Mouse (Mus musculus): ENCODE data around the gene Olfr699. TPM values are rescaled to one million over a fixed set of nuclear protein-coding genes. Genes with fewer than 3 reads are reported as not detected.

Gene Olfr699
- not detected in 2 replicates for total RNA-seq (2012; rRNA removed)
- not detected for polyA plus RNA-seq (2012; ENCODE audit: insufficient read depth in 1 of 2, insufficient read length in 2 of 2, low read depth in 1 of 2, low replicate concordance in 2 of 2, missing spikeins in 1 of 2)

DNA sequence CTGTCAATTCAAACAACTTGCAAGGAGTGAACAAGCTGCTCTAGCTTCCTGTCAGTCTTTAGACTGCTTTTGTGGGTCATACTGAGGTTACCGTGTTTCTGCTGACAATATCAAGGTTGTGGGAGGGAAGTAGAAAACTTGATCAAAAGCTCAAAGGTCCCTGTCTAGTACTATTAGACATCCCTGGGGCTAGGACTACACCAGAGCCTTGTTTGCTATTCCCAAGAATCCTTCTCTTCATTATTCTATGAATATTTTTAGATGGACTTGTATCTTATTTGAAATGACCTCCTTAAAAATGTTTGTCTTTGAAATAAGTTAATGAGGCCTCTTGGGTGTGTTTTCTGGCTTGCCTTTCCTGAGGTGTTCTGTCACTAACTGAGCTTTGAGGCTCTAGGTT, at the start of gene Olfr699:
Gene Olfr699, minus strand, starts transcription at position 101 of the 400 bp plus-strand sequence.
- H3K36me3 ChIP-seq (ENCODE audit: control insufficient read depth in 1 of 2, insufficient read depth in 2 of 2, low read length in 2 of 2): no peaks in the 10 kb centered on the region
- no peak for DNase-seq (ENCODE audit: low read depth, low spot score)
- TF ChIP-seq RAD21 (IDR thresholded peaks at IDR 0.05; ENCODE audit: low read depth, low read length): no peak
- no peak for TF ChIP-seq KAT2A (conservative IDR thresholded peaks at IDR 0.05; ENCODE audit: low read depth, low read length)
- TF ChIP-seq SIN3A (IDR thresholded peaks at IDR 0.05; ENCODE audit: low read length): no peak
- no peak for TF ChIP-seq ZNF384 (IDR thresholded peaks at IDR 0.05; ENCODE audit: low read depth, low read length)
- TF ChIP-seq MXI1 (IDR thresholded peaks at IDR 0.05; ENCODE audit: low read depth, low read length): no peak
- TF ChIP-seq ZKSCAN1 (IDR thresholded peaks at IDR 0.05; ENCODE audit: low read depth, low read length): no peak
- no peak within 1 kb of the TSS for H3K4me3 ChIP-seq (ENCODE audit: control insufficient read depth in 1 of 2, insufficient read depth in 1 of 2, low read depth in 2 of 2, low read length in 2 of 2)
- no peaks in the 10 kb centered on the region for H3K4me1 ChIP-seq (ENCODE audit: control insufficient read depth in 1 of 2, insufficient read depth in 2 of 2, low read length in 2 of 2)
- H3K27me3 ChIP-seq (ENCODE audit: control insufficient read depth in 1 of 2, insufficient read depth in 2 of 2, low read length in 2 of 2): no peaks in the 10 kb centered on the region
- H3K79me2 ChIP-seq (ENCODE audit: control insufficient read depth, insufficient read depth, low read length, poor library complexity): no peaks in the 10 kb centered on the region
- no peaks in the 10 kb centered on the region for H3K9me3 ChIP-seq (replicated peaks; ENCODE audit: insufficient read depth, low read length)
- H3K27ac ChIP-seq (ENCODE audit: control insufficient read depth, low read depth, low read length): no peak within 1 kb of the TSS
- no peak within 1 kb of the TSS for H3K9ac ChIP-seq (ENCODE audit: control insufficient read depth, low read depth, low read length, poor library complexity, severe bottlenecking)

DNA sequence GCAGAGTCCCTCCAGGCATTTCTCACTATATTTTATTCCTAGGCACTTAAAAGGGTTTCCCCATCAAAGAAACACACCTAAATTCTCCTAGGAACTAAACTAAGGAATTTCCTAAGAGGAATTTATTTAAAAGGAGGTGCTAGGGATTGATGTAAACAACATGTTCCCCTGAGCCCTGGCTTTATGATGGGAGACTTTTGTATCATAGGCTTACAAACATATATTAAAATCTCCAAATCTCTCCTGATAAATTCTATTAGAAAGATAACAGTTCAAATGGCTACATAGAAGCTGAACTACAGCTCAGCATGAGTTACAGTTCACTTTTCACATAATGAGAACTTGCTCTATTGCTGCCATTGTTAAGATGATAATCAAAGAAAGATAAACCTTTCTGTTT, 40.8 kb upstream of the Olfr699 start, which contains the start of gene Olfr702:
Gene Olfr702, minus strand, starts transcription at position 101 of the 400 bp plus-strand sequence.
- H3K36me3 ChIP-seq (ENCODE audit: control insufficient read depth in 1 of 2, insufficient read depth in 2 of 2, low read length in 2 of 2): no peaks in the 10 kb centered on the region
- no peaks in the 10 kb centered on the region for H3K9me3 ChIP-seq (replicated peaks; ENCODE audit: insufficient read depth, low read length)
- no peak within 1 kb of the TSS for H3K27ac ChIP-seq (ENCODE audit: control insufficient read depth, low read depth, low read length)
- no peak within 1 kb of the TSS for H3K4me3 ChIP-seq (ENCODE audit: control insufficient read depth in 1 of 2, insufficient read depth in 1 of 2, low read depth in 2 of 2, low read length in 2 of 2)
- H3K27me3 ChIP-seq (ENCODE audit: control insufficient read depth in 1 of 2, insufficient read depth in 2 of 2, low read length in 2 of 2): no peaks in the 10 kb centered on the region
- no peak within 1 kb of the TSS for H3K9ac ChIP-seq (ENCODE audit: control insufficient read depth, low read depth, low read length, poor library complexity, severe bottlenecking)
- H3K4me1 ChIP-seq (ENCODE audit: control insufficient read depth in 1 of 2, insufficient read depth in 2 of 2, low read length in 2 of 2): no peaks in the 10 kb centered on the region
- TF ChIP-seq RAD21 (IDR thresholded peaks at IDR 0.05; ENCODE audit: low read depth, low read length): no peak
- TF ChIP-seq HCFC1 (IDR thresholded peaks at IDR 0.05; ENCODE audit: low read depth, low read length): no peak
- no peak for TF ChIP-seq CHD2 (IDR thresholded peaks at IDR 0.05; ENCODE audit: low read length)
- TF ChIP-seq CTCF (IDR thresholded peaks at IDR 0.05 in 2 of 3, conservative IDR thresholded peaks at IDR 0.05 in 1 of 3; ENCODE audit: control insufficient read depth in 1 of 3, insufficient read depth in 1 of 3, low read depth in 2 of 3, low read length in 3 of 3, poor library complexity in 1 of 3, severe bottlenecking in 1 of 3): no peak
- TF ChIP-seq BHLHE40 (IDR thresholded peaks at IDR 0.05; ENCODE audit: borderline replicate concordance, low read depth, low read length): no peak
- no peak for TF ChIP-seq RCOR1 (IDR thresholded peaks at IDR 0.05; ENCODE audit: low read depth, low read length)
- no peak for TF ChIP-seq POLR2AphosphoS2 (IDR thresholded peaks at IDR 0.05; ENCODE audit: low read length)
- TF ChIP-seq MYB (IDR thresholded peaks at IDR 0.05; ENCODE audit: low read depth, low read length): no peak
- TF ChIP-seq MEF2A (IDR thresholded peaks at IDR 0.05; ENCODE audit: extremely low read depth, insufficient replicate concordance, low read depth, low read length, poor library complexity, severe bottlenecking): no peak
- TF ChIP-seq MYC (IDR thresholded peaks at IDR 0.05; ENCODE audit: low read depth, low read length): no peak
- no peak for TF ChIP-seq CHD1 (IDR thresholded peaks at IDR 0.05; ENCODE audit: low read depth, low read length)
- no peak for TF ChIP-seq KAT2A (conservative IDR thresholded peaks at IDR 0.05; ENCODE audit: low read depth, low read length)
- H3K79me2 ChIP-seq (ENCODE audit: control insufficient read depth, insufficient read depth, low read length, poor library complexity): no peaks in the 10 kb centered on the region
- DNase-seq (ENCODE audit: low read depth, low spot score): no peak

Data from MEL (cell line).